Mouse (Mus musculus): ENCODE measurements at regions not wholly inside any gene's neighbourhood (a gene's known extent, or its start where the extent isn't known, plus 50 kb on each side); places are given as distances from the start of the nearest gene placed in this dataset.

- H3K36me3 ChIP-seq (replicated peaks in 1 of 2; ENCODE audit: control insufficient read depth in 1 of 2, insufficient read depth in 1 of 2, low read length in 1 of 2): no peaks in the 10 kb centered on the region
- dilution Hi-C loops (cut with MboI; ENCODE audit: extremely low pct_ligation_motif_present, extremely low pct_unique_long_range_greater_than_20kb, low sequenced_read_pairs): no loop called here
- no peak overlapping the region for H3K9ac ChIP-seq (ENCODE audit: insufficient read depth, low read depth)
- no peak overlapping the region for H3K27ac ChIP-seq (ENCODE audit: insufficient read depth, low read depth)
- H3K9me3 ChIP-seq (replicated peaks; ENCODE audit: low read length): no peaks in the 10 kb centered on the region
- TF ChIP-seq BHLHE40 (IDR thresholded peaks at IDR 0.05; ENCODE audit: low read depth, low read length) (no peak), MAX (IDR thresholded peaks at IDR 0.05; ENCODE audit: low read length) (no peak), SIN3A (IDR thresholded peaks at IDR 0.05; ENCODE audit: low read length) (no peak), CTCF (conservative IDR thresholded peaks at IDR 0.05 in 1 of 2, IDR thresholded peaks at IDR 0.05 in 1 of 2; ENCODE audit: low read depth in 2 of 2, low read length in 2 of 2) (no peak), POLR2A (IDR thresholded peaks at IDR 0.05; ENCODE audit: low read depth, low read length) (no peak), CHD1 (IDR thresholded peaks at IDR 0.05; ENCODE audit: low read depth, low read length) (no peak), ZMIZ1 (IDR thresholded peaks at IDR 0.05; ENCODE audit: low read depth, low read length) (no peak), POLR2AphosphoS2 (IDR thresholded peaks at IDR 0.05; ENCODE audit: low read depth, low read length) (no peak)
- no peak overlapping the region for H3K4me3 ChIP-seq (replicated peaks in 1 of 3; ENCODE audit: low read depth in 2 of 3, low read length in 2 of 3, poor library complexity in 1 of 3)
- in situ Hi-C loops (cut with MboI; ENCODE audit: low pct_ligation_motif_present, low pct_unique_long_range_greater_than_20kb, low sequenced_read_pairs): no loop called here
- no peaks in the 10 kb centered on the region for H3K79me2 ChIP-seq (replicated peaks; ENCODE audit: control insufficient read depth, extremely low read depth, insufficient read depth, poor library complexity, severe bottlenecking)
- no peaks in the 10 kb centered on the region for H3K4me1 ChIP-seq (ENCODE audit: control insufficient read depth in 1 of 2, insufficient read depth in 2 of 2)
- no peaks in the 10 kb centered on the region for H3K27me3 ChIP-seq (replicated peaks)
- H3K4me2 ChIP-seq (ENCODE audit: insufficient read depth, low read depth, poor library complexity, severe bottlenecking): no peak overlapping the region
- no peak for DNase-seq (ENCODE audit: extremely low read depth)
Observed at GRCm38 (mm10) chrX:162359767-162360545, 200.4 kb upstream of the Nhs start.

DNA sequence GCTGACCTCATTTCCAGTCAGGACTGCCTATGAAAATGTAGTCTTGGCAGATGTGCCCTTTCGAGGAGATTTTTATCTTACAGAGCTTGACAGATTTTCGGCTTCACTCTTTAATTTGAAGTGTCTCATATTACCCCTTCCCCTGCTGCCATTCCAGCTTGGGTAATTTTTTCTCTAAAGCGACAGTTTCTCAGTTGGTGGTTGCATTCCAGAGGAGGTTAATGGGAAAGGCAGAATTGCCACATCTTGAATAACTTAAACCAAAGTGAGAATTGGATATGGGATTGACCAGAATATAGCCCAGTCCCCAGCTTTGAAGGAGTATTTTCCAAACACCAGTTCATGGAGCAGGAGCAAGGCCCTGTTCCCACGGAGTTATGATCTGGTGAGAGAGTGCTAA is 188.8 kb upstream of the Nhs start:
- Histone ChIP-seq H3K9me3 (replicated peaks; ENCODE audit: low read length) (no peaks in the 10 kb centered on the region), H3K27me3 (replicated peaks) (no peaks in the 10 kb centered on the region), H3K4me3 (replicated peaks in 1 of 3; ENCODE audit: low read depth in 2 of 3, low read length in 2 of 3, poor library complexity in 1 of 3) (no peak overlapping the region), H3K9ac (ENCODE audit: insufficient read depth, low read depth) (no peak overlapping the region), H3K36me3 (replicated peaks in 1 of 2; ENCODE audit: control insufficient read depth in 1 of 2, insufficient read depth in 1 of 2, low read length in 1 of 2) (no peaks in the 10 kb centered on the region), H3K4me1 (ENCODE audit: control insufficient read depth in 1 of 2, insufficient read depth in 2 of 2) (no peaks in the 10 kb centered on the region), H3K4me2 (ENCODE audit: insufficient read depth, low read depth, poor library complexity, severe bottlenecking) (no peak overlapping the region), H3K27ac (ENCODE audit: insufficient read depth, low read depth) (no peak overlapping the region), H3K79me2 (replicated peaks; ENCODE audit: control insufficient read depth, extremely low read depth, insufficient read depth, poor library complexity, severe bottlenecking) (no peaks in the 10 kb centered on the region)
- TF ChIP-seq CTCF (conservative IDR thresholded peaks at IDR 0.05 in 1 of 2, IDR thresholded peaks at IDR 0.05 in 1 of 2; ENCODE audit: low read depth in 2 of 2, low read length in 2 of 2) (no peak), USF2 (conservative IDR thresholded peaks at IDR 0.05; ENCODE audit: low read depth, low read length) (no peak), ZMIZ1 (IDR thresholded peaks at IDR 0.05; ENCODE audit: low read depth, low read length) (no peak), POLR2AphosphoS2 (IDR thresholded peaks at IDR 0.05; ENCODE audit: low read depth, low read length) (no peak)
- in situ Hi-C loops (cut with MboI; ENCODE audit: low pct_ligation_motif_present, low pct_unique_long_range_greater_than_20kb, low sequenced_read_pairs) (no loop called here), dilution Hi-C loops (cut with MboI; ENCODE audit: extremely low pct_ligation_motif_present, extremely low pct_unique_long_range_greater_than_20kb, low sequenced_read_pairs) (no loop called here)
- DNase-seq (ENCODE audit: extremely low read depth): no peak

GRCm38 (mm10) chrX:162347886-162348285 is 188.4 kb upstream of the Nhs start:
- H3K9ac ChIP-seq (ENCODE audit: insufficient read depth, low read depth): no peak overlapping the region
- H3K36me3 ChIP-seq (replicated peaks in 1 of 2; ENCODE audit: control insufficient read depth in 1 of 2, insufficient read depth in 1 of 2, low read length in 1 of 2): no peaks in the 10 kb centered on the region
- H3K27me3 ChIP-seq (replicated peaks): no peaks in the 10 kb centered on the region
- H3K4me1 ChIP-seq (ENCODE audit: control insufficient read depth in 1 of 2, insufficient read depth in 2 of 2): no peaks in the 10 kb centered on the region
- in situ Hi-C loops (cut with MboI; ENCODE audit: low pct_ligation_motif_present, low pct_unique_long_range_greater_than_20kb, low sequenced_read_pairs) (no loop called here), dilution Hi-C loops (cut with MboI; ENCODE audit: extremely low pct_ligation_motif_present, extremely low pct_unique_long_range_greater_than_20kb, low sequenced_read_pairs) (no loop called here)
- no peak overlapping the region for H3K4me3 ChIP-seq (replicated peaks in 1 of 3; ENCODE audit: low read depth in 2 of 3, low read length in 2 of 3, poor library complexity in 1 of 3)
- H3K9me3 ChIP-seq (replicated peaks; ENCODE audit: low read length): no peaks in the 10 kb centered on the region
- H3K79me2 ChIP-seq (replicated peaks; ENCODE audit: control insufficient read depth, extremely low read depth, insufficient read depth, poor library complexity, severe bottlenecking): no peaks in the 10 kb centered on the region
- TF ChIP-seq JUN (IDR thresholded peaks at IDR 0.05; ENCODE audit: insufficient read depth, low read depth, low read length) (no peak), BHLHE40 (IDR thresholded peaks at IDR 0.05; ENCODE audit: low read depth, low read length) (no peak)
- DNase-seq (ENCODE audit: extremely low read depth): no peak
- no peak overlapping the region for H3K4me2 ChIP-seq (ENCODE audit: insufficient read depth, low read depth, poor library complexity, severe bottlenecking)
- H3K27ac ChIP-seq (ENCODE audit: insufficient read depth, low read depth): no peak overlapping the region
